Mouse (Mus musculus): Measurements from ENCODE around the gene Sult2b1.

GRCm38 (mm10) chr7:45770427-45771082 lies 13.9 kb downstream of the Sult2b1 start:
- TF ChIP-seq CTCF (IDR thresholded peaks at IDR 0.05; ENCODE audit: borderline replicate concordance, extremely low read depth, insufficient read depth, insufficient read length): no peak
- TF ChIP-seq POLR2A (IDR thresholded peaks at IDR 0.05; ENCODE audit: borderline replicate concordance, extremely low read depth, insufficient read depth, insufficient read length, poor library complexity, severe bottlenecking): no peak
